In genomic region chr16:7345298-7345697, GRCm38 (mm10) we compare ENCODE assay signal across 14 mouse cellular contexts.
"Had no signal": no experiment of that assay in that cellular context is flagged by ENCODE, and none has a peak within 500 bp of the region (broad histone marks: within the 10 kb centered on the region; RNA-seq: fewer than 3 reads in every experiment).

No protein-coding gene starts in this region.

- ATAC-seq: liver, postnatal 0 days; midbrain, embryonic 15.5 days had no signal

- H3K27ac ChIP-seq: liver, embryonic 13.5 days; lung, embryonic 15.5 days; macrophage; midbrain, embryonic 15.5 days; stomach, postnatal 0 days had no signal

- H3K27me3 ChIP-seq: limb, embryonic 12.5 days; liver, embryonic 13.5 days; lung, embryonic 15.5 days; megakaryocyte, embryonic 14.5 days; midbrain, embryonic 15.5 days had no signal

- DNase-seq: kidney, postnatal 14 days; layer of hippocampus, postnatal 36 days; liver; liver, embryonic 13.5 days; liver, postnatal 0 days; lung, postnatal 14 days; thymus, postnatal 4 days had no signal

- H3K4me2 ChIP-seq: liver, embryonic 13.5 days; lung, embryonic 15.5 days; midbrain, embryonic 11.5 days; midbrain, embryonic 15.5 days had no signal

- H3K4me3 ChIP-seq: limb, embryonic 12.5 days; liver, embryonic 13.5 days; lung, embryonic 15.5 days; megakaryocyte, embryonic 14.5 days; midbrain, embryonic 15.5 days had no signal

- H3K4me1 ChIP-seq: liver, embryonic 13.5 days; lung, embryonic 15.5 days; megakaryocyte, embryonic 14.5 days had no signal

- H3K9ac ChIP-seq: limb, embryonic 12.5 days; liver, embryonic 13.5 days; liver, postnatal 0 days; lung, embryonic 15.5 days; midbrain, embryonic 15.5 days had no signal

- H3K36me3 ChIP-seq: limb, embryonic 12.5 days; liver, embryonic 13.5 days; lung, embryonic 15.5 days; midbrain, embryonic 15.5 days had no signal

- H3K9me3 ChIP-seq: limb, embryonic 12.5 days; liver, embryonic 13.5 days; lung, embryonic 15.5 days; megakaryocyte, embryonic 14.5 days; midbrain, embryonic 15.5 days had no signal
